Mouse (Mus musculus) CH12.LX (cell line): ENCODE data around the gene Mybl2.

Experiments used
- CTCF ChIP-seq, 2 experiments: IDR thresholded peaks in 1 of 2; conservative IDR thresholded peaks in 1 of 2; 2 replicates each; pipeline ENCODE4 v1.5.1; 2011 to 2012; ENCODE audit warnings: low read depth in 2 of 2, low read length in 2 of 2, improper control_type of control experiment in 1 of 2, inconsistent platforms in 1 of 2, mild to moderate bottlenecking in 1 of 2, moderate library complexity in 1 of 2
- JUND ChIP-seq: conservative IDR thresholded peaks from 2 replicates; pipeline ENCODE4 v1.6.1; 2011; ENCODE audit warnings: low read depth, low read length, improper control_type of control experiment
- POLR2A ChIP-seq: IDR thresholded peaks from 2 replicates; pipeline ENCODE4 v1.6.1; 2011; ENCODE audit warnings: low read depth, mild to moderate bottlenecking, improper control_type of control experiment, low read length
- ZKSCAN1 ChIP-seq: IDR thresholded peaks from 2 replicates; pipeline ENCODE4 v1.6.1; 2012; ENCODE audit warnings: low read depth, inconsistent platforms, low read length, improper control_type of control experiment, borderline replicate concordance

- TF ChIP-seq ZKSCAN1: no peak
- no peak for TF ChIP-seq CTCF (conservative IDR thresholded peaks at IDR 0.05 in 1 of 2, IDR thresholded peaks at IDR 0.05 in 1 of 2; ENCODE audit: low read depth in 2 of 2, low read length in 2 of 2)
- no peak for TF ChIP-seq POLR2A
- TF ChIP-seq JUND: no peak
Measured at GRCm38 (mm10) chr2:163032622-163033021, 21.9 kb upstream of the Mybl2 start.
